Mouse (Mus musculus): ENCODE data around the gene 1700018B08Rik. TPM values are rescaled to one million over a fixed set of nuclear protein-coding genes. Genes with fewer than 3 reads are reported as not detected.

1700018B08Rik gene
- polyA plus RNA-seq, 1 experiment from 2014 or later, result not detected

- WGBS, result 57% methylated on average over 5 of the region's 5 CpGs
- H3K36me3 ChIP-seq, result no peaks in the 10 kb centered on the region
Observed at GRCm38 (mm10) chr8:121532381-121532780, 11.7 kb downstream of the 1700018B08Rik start.

GRCm38 (mm10) chr8:121530639-121531038, 13.5 kb downstream of the 1700018B08Rik start:
- no peak overlapping the region for H3K9ac ChIP-seq
- H3K36me3 ChIP-seq, result no peaks in the 10 kb centered on the region
- 87% methylated on average over 10 of the region's 10 CpGs for WGBS
- ATAC-seq (ENCODE audit: low FRiP score), result no peak
- no peak overlapping the region for H3K4me3 ChIP-seq
- no peaks in the 10 kb centered on the region for H3K9me3 ChIP-seq (replicated peaks)
- H3K4me2 ChIP-seq (replicated peaks), result no peak overlapping the region
- H3K27ac ChIP-seq, result no peak overlapping the region
- no peaks in the 10 kb centered on the region; the same call in 1 of the 2 replicates for H3K27me3 ChIP-seq
- peaks cover 5% of the 10 kb centered on the region; the same call in 1 of the 2 replicates for H3K4me1 ChIP-seq

More at GRCm38 (mm10) chr8:121532381-121532780, 11.7 kb downstream of the 1700018B08Rik start:
- Histone ChIP-seq H3K27me3 (no peaks in the 10 kb centered on the region; the same call in 1 of the 2 replicates), H3K27ac (no peak overlapping the region), H3K9me3 (replicated peaks) (no peaks in the 10 kb centered on the region), H3K4me2 (replicated peaks) (no peak overlapping the region), H3K4me3 (no peak overlapping the region), H3K9ac (no peak overlapping the region), H3K4me1 (no peaks in the 10 kb centered on the region)
- no peak for ATAC-seq (ENCODE audit: low FRiP score)

GRCm38 (mm10) chr8:121528790-121529189, 15.3 kb downstream of the 1700018B08Rik start:
- H3K36me3 ChIP-seq, result no peaks in the 10 kb centered on the region
- 87% methylated on average over 15 of the region's 15 CpGs for WGBS
- no peak overlapping the region for H3K27ac ChIP-seq
- no peak for ATAC-seq (ENCODE audit: low FRiP score)
- H3K9me3 ChIP-seq (replicated peaks), result no peaks in the 10 kb centered on the region
- no peak overlapping the region for H3K9ac ChIP-seq
- H3K4me3 ChIP-seq, result no peak overlapping the region
- no peaks in the 10 kb centered on the region; the same call in 1 of the 2 replicates for H3K27me3 ChIP-seq
- H3K4me1 ChIP-seq, result peaks cover 5% of the 10 kb centered on the region; the same call in 1 of the 2 replicates
- H3K4me2 ChIP-seq (replicated peaks), result no peak overlapping the region

GRCm38 (mm10) chr8:121527751-121528150, 16.4 kb downstream of the 1700018B08Rik start:
- peaks cover 5% of the 10 kb centered on the region; the same call in 1 of the 2 replicates for H3K4me1 ChIP-seq
- H3K9ac ChIP-seq, result no peak overlapping the region
- H3K27ac ChIP-seq, result no peak overlapping the region
- H3K9me3 ChIP-seq (replicated peaks), result no peaks in the 10 kb centered on the region
- WGBS, result 86% methylated on average over 9 of the region's 9 CpGs
- H3K36me3 ChIP-seq, result no peaks in the 10 kb centered on the region
- H3K4me2 ChIP-seq (replicated peaks), result no peak overlapping the region
- ATAC-seq (ENCODE audit: low FRiP score), result no peak
- H3K27me3 ChIP-seq, result peaks cover 1% of the 10 kb centered on the region
- no peak overlapping the region for H3K4me3 ChIP-seq

GRCm38 (mm10) chr8:121526811-121527550, 17.1 kb downstream of the 1700018B08Rik start:
- peaks cover 5% of the 10 kb centered on the region; the same call in 1 of the 2 replicates for H3K4me1 ChIP-seq
- H3K27me3 ChIP-seq, result peaks cover 3% of the 10 kb centered on the region
- no peak for ATAC-seq (ENCODE audit: low FRiP score)
- no peak overlapping the region for H3K27ac ChIP-seq
- no peak overlapping the region for H3K4me2 ChIP-seq (replicated peaks)
- H3K36me3 ChIP-seq, result no peaks in the 10 kb centered on the region
- no peaks in the 10 kb centered on the region for H3K9me3 ChIP-seq (replicated peaks)
- H3K4me3 ChIP-seq, result no peak overlapping the region
- H3K9ac ChIP-seq, result no peak overlapping the region
- 64% methylated on average over 6 of the region's 6 CpGs for WGBS

GRCm38 (mm10) chr8:121525111-121525818, 18.9 kb downstream of the 1700018B08Rik start:
- Histone ChIP-seq H3K9ac (no peak overlapping the region), H3K4me2 (replicated peaks) (no peak overlapping the region), H3K9me3 (replicated peaks) (no peaks in the 10 kb centered on the region), H3K4me1 (peaks cover 5% of the 10 kb centered on the region; the same call in 1 of the 2 replicates), H3K4me3 (no peak overlapping the region), H3K27ac (no peak overlapping the region), H3K36me3 (no peaks in the 10 kb centered on the region), H3K27me3 (peaks cover 3% of the 10 kb centered on the region)
- no peak for ATAC-seq (ENCODE audit: low FRiP score)
- 84% methylated on average over 18 of the region's 18 CpGs for WGBS

GRCm38 (mm10) chr8:121513429-121513828, 30.7 kb downstream of the 1700018B08Rik start:
- ATAC-seq (ENCODE audit: low FRiP score), result peak; percentile 68
- Histone ChIP-seq H3K9ac (no peak overlapping the region), H3K4me1 (no peaks in the 10 kb centered on the region), H3K36me3 (no peaks in the 10 kb centered on the region), H3K27ac (no peak overlapping the region), H3K4me2 (replicated peaks) (no peak overlapping the region), H3K27me3 (peaks cover 25% of the 10 kb centered on the region), H3K9me3 (replicated peaks) (no peaks in the 10 kb centered on the region), H3K4me3 (no peak overlapping the region)
- 5% methylated on average over 12 of the region's 12 CpGs for WGBS

- H3K4me2 ChIP-seq (replicated peaks), result no peak overlapping the region
- no peaks in the 10 kb centered on the region for H3K36me3 ChIP-seq
- no peak overlapping the region for H3K27ac ChIP-seq
- 57% methylated on average over 9 of the region's 9 CpGs for WGBS
- no peaks in the 10 kb centered on the region for H3K9me3 ChIP-seq (replicated peaks)
- no peaks in the 10 kb centered on the region for H3K4me1 ChIP-seq
- H3K9ac ChIP-seq, result no peak overlapping the region
- no peak for ATAC-seq (ENCODE audit: low FRiP score)
- peaks cover 28% of the 10 kb centered on the region for H3K27me3 ChIP-seq
- H3K4me3 ChIP-seq, result no peak overlapping the region
Observed at GRCm38 (mm10) chr8:121511751-121512150, 32.4 kb downstream of the 1700018B08Rik start.

- 84% methylated on average over 6 of the region's 6 CpGs for WGBS
- no peak for ATAC-seq (ENCODE audit: low FRiP score)
Observed at GRCm38 (mm10) chr8:121497621-121498020, 46.5 kb downstream of the 1700018B08Rik start.

GRCm38 (mm10) chr8:121491633-121492032, 52.5 kb downstream of the 1700018B08Rik start:
- Histone ChIP-seq H3K27ac (no peak overlapping the region), H3K4me1 (0 out of 2 replicates have a peak, but pooled peaks cover 4% of the 10 kb centered on the region), H3K27me3 (no peaks in the 10 kb centered on the region), H3K36me3 (no peaks in the 10 kb centered on the region), H3K4me3 (no peak overlapping the region), H3K9me3 (replicated peaks) (no peaks in the 10 kb centered on the region), H3K4me2 (replicated peaks) (no peak overlapping the region), H3K9ac (no peak overlapping the region)
- ATAC-seq (ENCODE audit: low FRiP score), result no peak
- 49% methylated on average over 9 of the region's 9 CpGs for WGBS

More at GRCm38 (mm10) chr8:121497621-121498020, 46.5 kb downstream of the 1700018B08Rik start:
- H3K27me3 ChIP-seq, result peaks cover 8% of the 10 kb centered on the region
- no peaks in the 10 kb centered on the region for H3K9me3 ChIP-seq (replicated peaks)
- H3K4me1 ChIP-seq, result peaks cover 2% of the 10 kb centered on the region
- H3K27ac ChIP-seq, result no peak overlapping the region
- H3K9ac ChIP-seq, result no peak overlapping the region
- no peak overlapping the region for H3K4me2 ChIP-seq (replicated peaks)
- no peaks in the 10 kb centered on the region for H3K36me3 ChIP-seq
- H3K4me3 ChIP-seq, result no peak overlapping the region

GRCm38 (mm10) chr8:121484072-121484782, 59.9 kb downstream of the 1700018B08Rik start:
- Histone ChIP-seq H3K9me3 (replicated peaks) (no peaks in the 10 kb centered on the region), H3K27me3 (peaks cover 8% of the 10 kb centered on the region; the same call in 1 of the 2 replicates), H3K4me3 (no peak overlapping the region), H3K27ac (no peak overlapping the region), H3K9ac (no peak overlapping the region), H3K4me1 (peaks cover 19% of the 10 kb centered on the region), H3K36me3 (no peaks in the 10 kb centered on the region), H3K4me2 (replicated peaks) (no peak overlapping the region)
- WGBS, result 75% methylated on average over 23 of the region's 23 CpGs
- ATAC-seq (ENCODE audit: low FRiP score), result no peak

All from hindbrain, embryonic 12.5 days (tissue).